Mouse (Mus musculus): ENCODE measurements at regions not wholly inside any gene's neighbourhood (a gene's known extent, or its start where the extent isn't known, plus 50 kb on each side); places are given as distances from the start of the nearest gene placed in this dataset.
"Not testable (repeated sequence)": the region's sequence is repeated elsewhere in the genome, so short reads cannot be mapped to it uniquely, and the experiment has no call there.

DNA sequence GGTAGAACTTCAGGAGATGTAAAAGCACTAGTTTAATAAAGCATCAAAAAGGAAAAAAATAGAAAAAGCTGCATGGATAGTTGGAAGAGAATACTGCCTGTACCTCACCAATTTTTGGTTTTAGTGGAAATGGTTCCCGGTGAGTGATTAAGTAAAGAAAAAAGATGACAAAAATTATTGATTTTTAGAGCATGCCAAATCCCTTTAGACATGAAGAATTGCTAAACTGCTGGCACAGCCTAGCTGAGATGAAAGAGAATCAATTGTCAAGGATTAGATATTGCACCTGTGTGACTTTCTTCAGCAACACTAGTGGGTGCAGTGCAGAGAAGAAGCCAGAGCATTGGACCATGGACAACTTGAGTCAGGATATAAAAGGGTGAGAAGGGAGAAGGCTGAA, 348.7 kb upstream of the Cpeb2 start:
- no peak for DNase-seq (ENCODE audit: low spot score)

DNA sequence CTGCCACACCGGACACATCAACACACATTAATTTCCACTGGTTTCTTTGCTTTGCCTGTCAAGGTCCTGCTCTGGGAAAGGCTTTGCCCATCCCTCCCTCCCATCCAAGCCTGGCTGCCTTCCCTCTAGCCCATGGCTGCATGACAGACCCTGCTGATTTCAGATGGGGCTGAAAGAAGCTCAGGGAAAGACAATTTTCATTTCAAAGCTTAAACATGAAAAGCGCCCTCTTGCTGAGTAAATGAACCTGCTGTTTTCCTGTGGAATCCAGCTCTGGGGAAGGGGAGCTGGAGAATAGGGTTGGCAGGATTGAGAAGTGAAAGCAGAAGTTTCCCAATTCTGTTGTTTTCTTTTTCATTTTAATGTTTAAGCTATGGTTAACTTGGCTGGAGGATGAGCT, 341.1 kb upstream of the Cpeb2 start:
- no peak for DNase-seq (ENCODE audit: low spot score)

DNA sequence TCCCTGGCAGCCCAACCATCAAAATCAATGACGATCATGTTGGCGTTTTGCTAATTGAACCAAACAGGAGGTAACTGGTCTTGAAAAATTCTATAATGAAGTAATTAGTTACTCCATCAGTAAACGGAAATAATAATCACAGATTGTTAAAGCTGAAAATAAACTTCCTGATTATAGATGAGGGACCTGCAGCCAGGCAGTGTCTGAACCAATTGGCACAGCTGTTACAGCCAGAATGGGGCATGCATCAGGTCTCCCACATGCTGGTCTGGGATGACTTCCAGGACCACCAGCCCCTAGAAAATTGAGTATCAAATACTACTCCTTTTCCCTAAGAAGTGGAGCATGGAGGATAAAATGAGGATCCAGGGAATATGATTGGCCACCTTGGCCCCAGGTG, 326.8 kb upstream of the Cpeb2 start:
- no peak for DNase-seq (ENCODE audit: low spot score)

DNA sequence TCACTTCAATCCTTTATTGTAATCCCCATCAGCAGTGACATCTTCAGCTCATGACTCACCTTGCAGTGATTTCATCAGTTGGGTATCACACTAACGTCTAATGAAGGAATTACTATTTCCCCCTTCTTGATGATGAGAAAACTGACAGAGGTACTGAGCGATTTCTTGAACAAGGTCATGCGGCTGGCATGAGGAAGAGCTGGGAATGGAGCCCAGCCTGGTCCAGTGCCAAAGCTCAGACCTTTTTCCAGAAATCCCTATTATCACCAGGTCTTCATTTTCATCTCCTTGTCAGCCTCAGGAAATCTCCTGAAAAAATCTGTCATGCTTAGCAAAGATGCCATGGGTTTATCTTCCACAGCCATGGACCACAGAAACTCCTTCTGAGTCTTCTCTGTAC, 313.6 kb upstream of the Cpeb2 start:
- DNase-seq (ENCODE audit: low spot score), result no peak

GRCm38 (mm10) chr5:42932106-42932505, 300.9 kb upstream of the Cpeb2 start:
- no peak for DNase-seq (ENCODE audit: low spot score)

DNA sequence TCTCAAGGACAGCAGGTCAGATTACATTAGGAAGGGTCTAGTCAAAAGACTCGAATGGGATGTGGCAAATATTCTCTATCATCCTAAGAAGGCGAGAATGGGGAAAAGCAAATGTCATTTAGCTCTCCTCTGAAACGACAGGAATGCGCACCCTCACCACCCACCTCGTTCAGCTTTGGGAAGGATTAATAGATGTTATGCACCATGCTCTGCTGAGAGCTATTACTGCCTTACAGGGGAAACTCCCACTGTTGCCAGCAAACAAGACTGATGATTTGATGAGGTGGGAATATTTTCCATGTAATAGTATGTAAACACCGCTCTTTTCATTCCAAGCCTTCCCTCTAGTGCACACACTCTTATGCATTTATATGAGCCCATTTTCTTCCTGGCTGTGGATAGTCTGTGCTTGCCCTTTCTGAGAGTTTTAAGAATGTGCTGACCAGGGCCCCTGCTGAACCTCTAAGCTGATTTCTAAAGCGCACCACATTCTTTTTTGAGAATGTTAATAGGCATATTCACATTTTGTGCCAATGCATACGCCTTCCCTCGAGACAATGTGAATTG, 273.6 kb upstream of the Cpeb2 start:
- DNase-seq (ENCODE audit: low spot score), result no peak

DNA sequence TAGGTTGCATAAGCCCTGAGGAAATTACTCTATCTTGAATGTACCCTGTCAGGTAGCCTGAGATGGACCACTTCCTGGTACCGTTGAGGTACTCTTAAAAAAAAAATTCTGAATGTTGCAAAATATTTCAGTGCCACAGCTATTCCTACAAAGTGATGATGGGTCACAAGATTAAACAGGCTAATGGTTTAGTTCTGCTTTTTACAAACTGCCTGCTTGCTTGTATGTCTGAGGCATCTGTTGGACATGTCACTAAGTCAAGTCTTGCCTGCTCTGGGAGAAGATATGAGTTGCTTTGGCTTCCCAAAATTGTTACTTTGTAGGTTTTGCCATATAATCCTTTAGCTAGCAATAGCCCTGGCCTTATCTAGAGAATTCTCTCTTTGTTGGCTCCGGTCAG, 266.0 kb upstream of the Cpeb2 start:
- not testable (repeated sequence) for DNase-seq (ENCODE audit: low spot score)

DNA sequence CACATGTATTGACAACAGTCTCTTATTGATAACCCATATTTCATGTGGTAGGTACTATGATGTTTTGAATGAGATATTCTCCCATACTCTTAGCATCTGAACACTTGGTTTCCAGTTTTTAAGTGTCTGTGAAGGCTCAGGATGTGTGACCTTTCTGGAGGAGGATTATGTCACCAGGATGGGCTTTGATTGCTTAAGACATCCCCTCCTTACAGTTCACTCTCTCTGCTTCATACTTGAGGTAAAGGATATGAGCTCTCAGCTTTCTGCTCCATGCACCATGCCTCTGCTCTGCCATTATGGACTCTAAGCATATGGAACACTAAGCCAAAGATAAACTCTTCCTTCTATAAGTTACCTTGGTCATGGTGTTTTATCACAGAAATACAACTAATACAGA, 263.8 kb upstream of the Cpeb2 start:
- no peak for DNase-seq (ENCODE audit: low spot score)

DNA sequence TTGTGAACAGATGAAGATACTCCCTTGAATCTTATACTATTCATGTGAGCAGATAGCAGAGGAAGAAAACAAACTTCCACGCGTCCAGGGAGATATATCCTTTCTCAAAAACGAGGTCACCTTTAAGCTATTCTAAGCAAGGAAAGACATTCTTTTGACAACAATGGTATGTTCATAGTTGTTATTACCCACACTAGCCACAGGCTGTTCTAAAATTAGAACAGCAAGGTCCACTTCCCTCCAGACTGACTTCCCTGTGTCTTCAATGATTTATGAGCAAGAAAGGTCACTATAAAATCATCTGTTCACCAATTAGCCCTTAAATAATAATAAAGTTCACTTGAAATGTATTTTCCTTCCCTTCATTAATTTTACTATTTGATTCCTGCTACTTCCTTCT, 263.3 kb upstream of the Cpeb2 start:
- DNase-seq (ENCODE audit: low spot score), result no peak

DNA sequence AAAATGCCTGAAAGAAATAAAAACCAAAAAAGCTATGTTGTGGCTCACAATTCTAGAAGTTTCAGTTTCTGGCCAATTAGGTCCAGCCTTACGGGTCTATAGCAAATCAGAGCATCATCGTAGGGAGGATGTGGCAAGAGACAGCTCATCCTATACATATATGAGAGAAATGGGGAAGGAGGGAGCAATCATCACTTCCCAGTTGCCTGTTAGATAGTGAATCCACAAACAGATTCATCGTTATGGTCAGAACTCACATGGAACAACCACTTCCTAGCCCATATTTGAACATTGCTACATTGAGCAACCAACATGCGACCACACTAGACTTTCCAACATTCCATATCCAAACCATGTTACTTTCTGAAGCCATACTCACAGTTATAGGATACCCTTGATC, 255.9 kb upstream of the Cpeb2 start:
- DNase-seq (ENCODE audit: low spot score), result no peak

DNA sequence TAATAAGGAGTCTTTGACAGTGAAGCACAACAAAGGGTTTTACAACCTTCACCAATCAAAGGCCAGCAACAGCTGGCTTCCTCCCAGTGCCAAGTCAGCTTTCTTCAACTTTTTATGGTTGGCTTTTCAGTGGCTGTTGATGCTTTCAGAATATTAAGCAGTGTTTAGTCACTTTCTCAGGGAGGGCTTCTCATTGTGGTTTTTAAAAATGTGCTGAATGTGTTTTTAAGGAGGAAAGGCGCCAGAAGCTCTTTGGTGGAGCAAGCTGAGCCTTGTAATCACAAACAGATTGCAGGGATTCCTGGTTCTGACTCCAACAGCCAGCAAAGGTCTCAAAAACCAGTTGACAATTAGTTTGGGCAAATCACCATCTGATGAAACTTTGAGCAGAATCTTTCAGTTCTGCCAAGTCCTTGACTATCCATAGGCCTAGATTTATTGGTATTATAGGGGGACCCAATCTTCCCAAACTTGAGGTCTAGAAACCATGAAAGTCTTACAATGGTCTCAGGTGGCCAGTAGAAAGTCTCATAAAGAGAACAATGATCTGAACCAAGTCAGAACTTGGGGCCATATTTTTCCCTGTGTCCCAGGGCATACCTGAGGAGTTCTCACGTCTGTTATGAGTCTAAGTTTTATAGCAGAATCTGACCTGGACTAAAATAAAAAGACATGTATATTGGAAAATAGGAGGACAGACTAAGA, 251.9 kb upstream of the Cpeb2 start:
- DNase-seq (ENCODE audit: low spot score), result no peak

GRCm38 (mm10) chr5:42986203-42986602, 246.8 kb upstream of the Cpeb2 start:
- no peak for DNase-seq (ENCODE audit: low spot score)

DNA sequence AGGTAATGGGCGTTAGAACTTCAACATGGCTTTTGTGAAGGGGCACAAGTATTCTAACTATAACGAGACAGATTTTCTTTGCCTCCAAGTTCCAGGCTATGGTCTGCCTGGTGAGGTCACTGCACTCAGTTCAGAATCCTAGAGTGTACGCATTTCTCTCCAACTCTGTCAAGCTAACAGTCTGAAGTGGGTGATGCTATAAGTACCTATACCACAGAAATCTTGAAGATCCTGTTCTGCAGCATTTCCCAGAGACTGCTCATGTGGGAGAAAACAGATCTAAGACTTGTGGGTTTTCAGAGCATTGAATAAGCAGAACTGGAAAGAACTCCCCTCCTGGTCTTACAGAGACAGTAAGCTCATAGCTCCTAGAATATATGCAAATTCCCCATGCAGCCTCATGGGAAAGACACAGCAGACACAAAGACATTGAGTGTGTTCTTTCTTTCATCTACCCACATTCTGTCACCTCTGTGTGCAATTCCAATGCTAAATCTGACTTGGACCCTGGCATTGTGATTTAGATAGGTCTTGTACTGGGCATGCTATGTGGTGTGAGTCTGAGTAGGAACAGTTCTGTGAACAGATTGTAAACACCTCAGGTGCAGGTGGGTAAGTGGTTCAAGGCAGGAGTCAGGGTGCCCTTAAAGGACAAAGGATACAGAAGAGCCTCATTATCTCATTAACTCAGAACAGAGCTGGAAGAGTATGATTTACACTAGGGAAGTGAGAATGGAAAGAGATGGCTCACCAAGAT, 245.1 kb upstream of the Cpeb2 start:
- DNase-seq (ENCODE audit: low spot score), result peak; percentile 37

- DNase-seq (ENCODE audit: low spot score), result peak; percentile 11
Observed at GRCm38 (mm10) chr5:42989287-42989686, 243.7 kb upstream of the Cpeb2 start.

GRCm38 (mm10) chr5:43024006-43024593, 208.9 kb upstream of the Cpeb2 start:
- peak; percentile 56 for DNase-seq (ENCODE audit: low spot score)

DNA sequence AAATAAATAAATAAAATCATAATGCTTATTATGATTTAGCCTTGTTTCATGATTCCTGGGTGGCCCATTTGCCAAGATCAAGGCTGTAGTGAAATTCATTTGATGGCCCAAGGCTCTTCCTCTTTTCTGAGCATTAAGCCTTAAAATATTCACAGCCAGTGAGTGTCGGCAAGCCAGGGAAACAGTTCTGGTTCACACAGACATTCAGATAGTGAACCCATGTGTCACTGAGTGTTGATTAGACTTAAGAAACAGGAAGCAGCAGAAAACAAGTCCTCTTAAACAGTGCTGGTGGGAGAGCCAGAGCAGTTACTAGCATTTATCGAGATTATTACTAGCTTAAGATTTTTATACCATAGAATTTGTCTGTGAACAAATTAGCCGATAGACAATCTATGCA, 201.7 kb upstream of the Cpeb2 start:
- no peak for DNase-seq (ENCODE audit: low spot score)

GRCm38 (mm10) chr5:43031916-43032315, 201.1 kb upstream of the Cpeb2 start:
- no peak for DNase-seq (ENCODE audit: low spot score)

DNA sequence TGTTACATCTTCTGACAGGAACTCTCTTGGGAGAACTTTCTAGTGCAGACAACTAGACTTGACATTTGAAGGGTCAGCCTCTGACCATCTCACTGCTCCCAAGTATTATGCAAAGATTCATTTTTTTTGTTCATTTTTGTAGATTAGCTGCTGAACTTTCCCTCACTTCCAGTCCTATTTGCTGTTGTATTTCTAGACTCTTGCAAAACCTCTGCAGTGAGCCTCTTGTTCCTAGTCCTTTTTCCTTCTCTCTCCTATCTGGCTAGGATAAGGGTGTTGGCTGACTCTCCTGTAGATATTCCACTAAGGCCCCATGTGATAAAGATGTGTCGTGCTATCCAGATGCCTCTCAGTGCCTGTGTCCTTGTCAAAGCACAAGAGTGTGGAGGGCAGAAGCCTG, 198.5 kb upstream of the Cpeb2 start:
- DNase-seq (ENCODE audit: low spot score), result no peak

DNA sequence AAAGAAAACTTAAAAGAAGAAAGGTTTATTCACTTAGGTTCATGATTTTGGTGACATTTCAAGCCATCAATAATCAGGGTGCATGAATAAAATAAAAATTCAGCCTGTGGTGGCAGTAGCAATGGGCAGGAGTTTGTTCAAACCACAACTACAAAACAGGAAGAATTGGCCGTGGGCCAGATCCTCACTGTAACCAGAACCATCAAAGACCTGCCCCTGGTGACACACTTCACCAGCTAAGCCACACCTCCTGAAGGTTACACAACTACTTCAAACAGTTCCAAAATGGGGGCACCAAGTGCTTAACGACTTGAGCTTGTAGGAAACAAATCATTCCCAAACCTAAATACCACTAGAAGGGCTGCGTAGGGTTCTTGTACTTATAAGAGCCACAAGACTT, 195.4 kb upstream of the Cpeb2 start:
- DNase-seq (ENCODE audit: low spot score), result peak; percentile 18

GRCm38 (mm10) chr5:43039525-43039924, 193.4 kb upstream of the Cpeb2 start:
- no peak for DNase-seq (ENCODE audit: low spot score)

DNA sequence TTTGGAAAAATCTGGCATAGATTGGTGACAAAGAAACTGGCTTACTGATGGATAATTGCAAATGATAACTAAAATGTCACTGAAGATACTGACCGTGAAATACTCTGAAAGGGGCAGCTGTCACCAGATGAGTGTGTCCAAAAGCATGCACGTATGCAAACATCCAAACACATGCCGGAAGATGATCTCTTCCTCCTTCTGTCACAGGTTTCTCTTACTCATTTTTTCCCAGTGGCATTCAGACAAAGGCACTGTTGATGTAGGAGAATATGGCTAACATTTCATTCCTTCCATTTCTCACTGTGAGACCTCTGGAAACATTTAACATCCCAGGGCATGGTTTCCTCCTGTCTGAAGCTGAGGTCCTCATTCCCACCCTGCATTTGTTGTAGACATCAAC, 190.4 kb upstream of the Cpeb2 start:
- no peak for DNase-seq (ENCODE audit: low spot score)

DNA sequence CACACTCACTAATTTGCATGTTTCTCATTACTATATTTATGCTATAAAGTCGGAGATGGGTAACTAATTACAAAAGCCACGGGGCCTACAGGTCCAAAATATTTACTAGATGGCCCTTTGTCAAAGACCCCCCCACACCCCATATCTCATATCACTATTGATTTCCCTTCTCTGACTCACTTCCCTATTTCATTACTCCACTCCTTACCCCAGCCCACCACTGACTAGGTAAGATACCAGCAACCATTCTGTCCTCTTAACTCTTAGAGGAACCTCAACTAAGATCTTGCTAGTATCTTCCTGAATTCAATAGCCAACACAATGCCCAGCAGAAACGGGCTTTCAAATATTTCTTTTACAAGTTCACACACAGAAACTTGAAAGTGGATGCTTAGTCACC, 187.1 kb upstream of the Cpeb2 start:
- no peak for DNase-seq (ENCODE audit: low spot score)

GRCm38 (mm10) chr5:43047316-43047715, 185.7 kb upstream of the Cpeb2 start:
- DNase-seq (ENCODE audit: low spot score), result no peak

All from urinary bladder, postnatal 14 days (tissue).